Mouse (Mus musculus) neural tube, embryonic 14.5 days (tissue): ENCODE results near the gene Fgf22. TPM values are rescaled to one million over a fixed set of nuclear protein-coding genes. Genes with fewer than 3 reads are reported as not detected.

ENCODE experiments used
- ATAC-seq: fragments of 200-750 bp; cut with Nextera tagmentation; 2 replicates; pipeline ENCODE4 v1.8.0; 2017; ENCODE audit warnings: low read depth, mild to moderate bottlenecking, moderate TSS enrichment, moderate library complexity
- H3K27ac ChIP-seq: fragments of 300-500 bp; sonication (generic); 2 replicates; pipeline ENCODE4 v1.5.1; 2014; ENCODE audit warnings: low read depth, mild to moderate bottlenecking, control low read depth, low read length, moderate library complexity, mixed read lengths
- H3K27me3 ChIP-seq: fragments of 300-500 bp; sonication (generic); 2 replicates; pipeline ENCODE4 v1.6.1; 2014; ENCODE audit warnings: low read length; ENCODE audit not compliant: control insufficient read depth, insufficient read depth
- H3K36me3 ChIP-seq: fragments of 300-500 bp; sonication (generic); 2 replicates; pipeline ENCODE4 v1.6.1; 2014; ENCODE audit warnings: low read length, mixed read lengths; ENCODE audit not compliant: control insufficient read depth, insufficient read depth
- H3K4me1 ChIP-seq: fragments of 300-500 bp; sonication (generic); 2 replicates; pipeline ENCODE4 v1.6.1; 2014; ENCODE audit warnings: low read length; ENCODE audit not compliant: control insufficient read depth, insufficient read depth
- H3K4me2 ChIP-seq: fragments of 300-500 bp; sonication (generic); 2 replicates; pipeline ENCODE4 v1.6.1; 2014; ENCODE audit warnings: mild to moderate bottlenecking, low read depth, low read length, control low read depth
- H3K4me3 ChIP-seq: fragments of 300-500 bp; sonication (generic); 2 replicates; pipeline ENCODE4 v1.5.1; 2014; ENCODE audit warnings: low read depth, low read length, control low read depth, mixed read lengths
- H3K9ac ChIP-seq: fragments of 300-500 bp; sonication (generic); replicated peaks from 2 replicates; pipeline ENCODE4 v1.6.1; 2014; ENCODE audit warnings: low read depth, mild to moderate bottlenecking, control low read depth, low read length, mixed read lengths
- H3K9me3 ChIP-seq: fragments of 300-500 bp; sonication (generic); 2 replicates; pipeline ENCODE4 v1.6.1; 2016; ENCODE audit warnings: low read length; ENCODE audit not compliant: control insufficient read depth
- WGBS: fragments of 180-500 bp; shearing (Covaris S2); extraction: QIAGEN DNeasy Blood & Tissue Kit; methylation state at CpG from one replicate; pipeline ENCODE4 v1.1.7; 2014; 5-methylcytosine and 5-hydroxymethylcytosine counted together
- polyA plus RNA-seq: library from polyadenylated mRNA; unstranded; fragments of >200 nt; fragmentation: Nextera tagmentation; extraction: Ambion mirVana; gene quantifications from 2 replicates; pipeline ENCODE4 v1.2.1, GENCODE M21; 2014

The Fgf22 gene
- polyA plus RNA-seq, 1 experiment from 2014 or later: 2.3 TPM

DNA sequence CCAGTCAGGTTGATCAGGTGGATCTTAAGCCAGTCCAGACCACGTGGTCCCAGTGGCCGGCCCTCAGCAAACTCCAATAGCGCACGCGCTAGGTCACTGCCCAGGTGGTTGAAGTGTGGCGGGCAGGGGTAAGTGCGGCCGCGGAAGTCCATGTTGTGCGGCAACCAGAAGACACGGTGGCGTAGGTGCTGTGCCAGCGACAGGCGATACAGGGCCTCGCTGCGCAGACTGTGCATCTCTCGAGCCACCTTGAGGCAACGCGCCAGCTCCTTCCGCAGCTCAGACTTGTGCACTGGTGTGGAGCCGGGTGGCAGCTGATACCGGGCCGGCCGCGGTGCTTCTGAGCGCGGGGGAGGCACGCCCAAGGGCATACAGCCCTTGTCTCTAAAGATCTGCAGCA is 15.6 kb upstream of the Fgf22 start:
- H3K36me3 ChIP-seq: peaks cover 85% of the 10 kb centered on the region
- no peak overlapping the region for H3K4me3 ChIP-seq
- no peaks in the 10 kb centered on the region for H3K4me1 ChIP-seq
- H3K27ac ChIP-seq: no peak overlapping the region
- H3K27me3 ChIP-seq: no peaks in the 10 kb centered on the region
- no peak overlapping the region for H3K4me2 ChIP-seq
- no peak overlapping the region for H3K9ac ChIP-seq
- no peak for ATAC-seq
- H3K9me3 ChIP-seq: peaks cover 10% of the 10 kb centered on the region
- WGBS: 96% methylated on average over 28 of the region's 28 CpGs

GRCm38 (mm10) chr10:79740863-79741262 is 14.0 kb upstream of the Fgf22 start:
- no peak overlapping the region for H3K9ac ChIP-seq
- no peak overlapping the region for H3K4me3 ChIP-seq
- no peak overlapping the region for H3K27ac ChIP-seq
- H3K4me1 ChIP-seq: 0 out of 2 replicates have a peak, but pooled peaks cover 6% of the 10 kb centered on the region
- ATAC-seq: no peak
- no peak overlapping the region for H3K4me2 ChIP-seq
- 66% methylated on average over 11 of the region's 11 CpGs for WGBS
- H3K36me3 ChIP-seq: peaks cover 69% of the 10 kb centered on the region
- H3K9me3 ChIP-seq: peaks cover 10% of the 10 kb centered on the region
- H3K27me3 ChIP-seq: no peaks in the 10 kb centered on the region

DNA sequence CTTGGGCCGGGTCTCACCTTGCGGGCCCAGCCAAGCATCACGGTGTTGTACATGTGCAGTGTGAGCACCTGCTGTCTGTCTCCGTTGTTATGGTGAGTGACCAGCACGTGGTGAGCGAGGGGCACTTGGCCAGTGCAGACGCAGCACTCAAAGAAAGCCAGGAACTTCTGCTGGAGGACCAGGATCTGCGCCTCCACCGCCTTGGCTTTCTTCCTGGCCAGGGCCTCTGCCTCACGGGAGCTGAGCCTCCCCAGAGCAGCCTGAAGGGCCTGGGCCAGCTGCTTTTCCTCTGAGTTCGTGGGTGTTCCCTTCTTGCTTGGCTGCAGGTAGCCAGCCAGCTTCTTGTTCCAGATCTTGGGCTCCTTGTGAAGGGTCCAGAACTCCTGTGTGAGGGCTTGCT is 11.7 kb upstream of the Fgf22 start:
- Histone ChIP-seq H3K9ac (no peak overlapping the region), H3K36me3 (peaks cover 54% of the 10 kb centered on the region), H3K27ac (no peak overlapping the region), H3K27me3 (no peaks in the 10 kb centered on the region), H3K9me3 (peaks cover 10% of the 10 kb centered on the region), H3K4me3 (no peak overlapping the region), H3K4me1 (0 out of 2 replicates have a peak, but pooled peaks cover 9% of the 10 kb centered on the region), H3K4me2 (no peak overlapping the region)
- no peak for ATAC-seq
- 94% methylated on average over 11 of the region's 11 CpGs for WGBS

- peaks cover 48% of the 10 kb centered on the region for H3K36me3 ChIP-seq
- H3K27me3 ChIP-seq: no peaks in the 10 kb centered on the region
- no peak overlapping the region for H3K27ac ChIP-seq
- H3K4me1 ChIP-seq: 0 out of 2 replicates have a peak, but pooled peaks cover 9% of the 10 kb centered on the region
- no peak overlapping the region for H3K4me3 ChIP-seq
- peaks cover 10% of the 10 kb centered on the region for H3K9me3 ChIP-seq
- ATAC-seq: no peak
- 97% methylated on average over 15 of the region's 15 CpGs for WGBS
- H3K9ac ChIP-seq: no peak overlapping the region
- H3K4me2 ChIP-seq: no peak overlapping the region
Measured at GRCm38 (mm10) chr10:79743650-79744365, 11.1 kb upstream of the Fgf22 start.

- Histone ChIP-seq H3K4me1 (0 out of 2 replicates have a peak, but pooled peaks cover 9% of the 10 kb centered on the region), H3K9me3 (no peaks in the 10 kb centered on the region), H3K4me3 (peak overlapping the region; percentile 62; the same call in 1 of the 2 replicates), H3K27ac (no peak overlapping the region), H3K9ac (no peak overlapping the region), H3K4me2 (peak overlapping the region; percentile 75), H3K36me3 (peaks cover 32% of the 10 kb centered on the region), H3K27me3 (no peaks in the 10 kb centered on the region)
- 88% methylated on average over 3 of the region's 3 CpGs for WGBS
- ATAC-seq: no peak
Measured at GRCm38 (mm10) chr10:79745411-79745810, 9.5 kb upstream of the Fgf22 start.

DNA sequence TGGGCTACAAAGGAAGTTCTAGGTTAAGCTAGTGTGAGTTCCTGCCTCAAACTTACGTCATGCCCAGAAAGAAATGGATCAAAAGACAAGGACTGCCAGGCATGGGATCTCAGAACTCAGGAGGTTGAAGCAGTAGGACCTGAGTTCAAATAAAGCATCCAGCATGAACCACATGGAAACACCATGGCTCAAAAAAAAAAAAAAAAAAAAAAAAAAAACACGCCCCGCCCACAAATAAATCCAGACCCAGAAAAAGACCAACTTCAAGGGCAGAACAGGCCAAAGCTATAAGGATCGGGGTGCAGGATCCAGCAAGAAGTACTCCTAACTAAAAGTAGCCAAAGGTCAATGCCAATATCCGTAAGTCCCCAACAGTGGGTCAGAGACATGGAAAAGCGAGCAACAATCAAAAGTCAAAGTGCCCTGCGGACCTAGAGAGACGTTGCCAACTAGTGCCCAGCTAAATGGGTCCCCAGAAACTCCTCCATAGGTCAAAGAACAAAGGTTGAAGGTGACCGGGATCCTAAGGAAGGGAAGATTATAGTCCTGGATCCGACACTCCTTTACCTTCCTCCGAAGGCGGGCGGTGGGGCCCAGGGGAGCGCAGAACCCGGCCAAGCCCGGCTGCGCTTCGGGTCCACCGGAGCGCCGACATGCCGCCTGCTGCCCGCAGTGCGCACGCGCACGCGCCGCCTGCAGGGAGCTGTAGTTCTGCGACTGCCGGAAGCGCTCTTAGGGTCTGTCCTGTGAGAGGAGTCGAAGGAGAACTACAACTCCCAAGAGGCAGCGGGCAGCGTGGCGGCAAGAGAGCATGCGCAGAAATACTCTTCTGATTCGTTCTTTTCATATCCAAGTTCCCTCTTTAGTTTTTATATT is 8.7 kb upstream of the Fgf22 start, which contains the start of gene Polrmt:
Polrmt (minus strand) TSS at position 684 of the 876 bp plus-strand sequence.
- 3% methylated on average over 38 of the region's 38 CpGs for WGBS
- Histone ChIP-seq H3K36me3 (peaks cover 24% of the 10 kb centered on the region), H3K4me2 (peak within 1 kb of the TSS; percentile 75), H3K9ac (peak within 1 kb of the TSS; percentile 51), H3K4me3 (peak within 1 kb of the TSS; percentile 62), H3K27me3 (no peaks in the 10 kb centered on the region), H3K4me1 (0 out of 2 replicates have a peak, but pooled peaks cover 9% of the 10 kb centered on the region), H3K27ac (no peak within 1 kb of the TSS), H3K9me3 (no peaks in the 10 kb centered on the region)
- ATAC-seq: peak; percentile 95

- H3K4me2 ChIP-seq: peak overlapping the region; percentile 75
- no peaks in the 10 kb centered on the region for H3K9me3 ChIP-seq
- H3K4me3 ChIP-seq: peak overlapping the region; percentile 62
- H3K4me1 ChIP-seq: 0 out of 2 replicates have a peak, but pooled peaks cover 9% of the 10 kb centered on the region
- H3K36me3 ChIP-seq: peaks cover 18% of the 10 kb centered on the region
- peak; percentile 61 for ATAC-seq
- no peaks in the 10 kb centered on the region for H3K27me3 ChIP-seq
- H3K27ac ChIP-seq: no peak overlapping the region
- 23% methylated on average over 6 of the region's 6 CpGs for WGBS
- H3K9ac ChIP-seq: 0 out of 2 replicates have a peak overlapping the region, but pooled peaks have one; percentile 21
Measured at GRCm38 (mm10) chr10:79746774-79747151, 8.1 kb upstream of the Fgf22 start.

GRCm38 (mm10) chr10:79748496-79748895 is 6.4 kb upstream of the Fgf22 start:
- H3K4me2 ChIP-seq: no peak overlapping the region
- no peak overlapping the region for H3K9ac ChIP-seq
- no peaks in the 10 kb centered on the region for H3K27me3 ChIP-seq
- H3K4me1 ChIP-seq: 0 out of 2 replicates have a peak, but pooled peaks cover 9% of the 10 kb centered on the region
- no peak overlapping the region for H3K4me3 ChIP-seq
- WGBS: 73% methylated on average over 6 of the region's 6 CpGs
- peaks cover 5% of the 10 kb centered on the region; the same call in 1 of the 2 replicates for H3K36me3 ChIP-seq
- no peaks in the 10 kb centered on the region for H3K9me3 ChIP-seq
- ATAC-seq: no peak
- no peak overlapping the region for H3K27ac ChIP-seq
